8 mouse cellular contexts compared by ENCODE assay signal in the genomic region with DNA sequence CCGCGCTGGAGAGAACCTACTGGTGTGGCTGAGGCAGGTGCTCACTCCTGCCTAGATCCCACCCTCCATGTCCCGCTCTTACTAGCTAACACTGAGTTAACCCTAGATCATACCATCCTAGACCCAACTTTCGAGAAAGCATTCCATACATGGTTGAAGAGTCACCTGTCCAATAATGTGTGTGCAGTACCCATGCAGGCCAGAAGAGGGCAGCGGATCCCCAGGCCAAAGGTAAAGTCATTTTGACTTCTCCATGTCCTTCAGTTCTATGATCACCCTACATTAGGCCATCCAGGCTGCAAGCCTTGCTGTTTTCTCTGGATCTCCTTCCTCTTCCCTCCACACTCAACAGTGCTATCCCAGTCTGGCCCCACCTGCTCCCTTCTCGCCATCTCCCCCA. TPM values are rescaled to one million over a fixed set of nuclear protein-coding genes. Genes with fewer than 3 reads are reported as not detected.
DNase-seq lines count a peak whose midpoint lies in the region; ATAC-seq and TF ChIP-seq lines count a peak whose summit lies in the region.

No protein-coding gene starts in this region.

- DNase-seq in urinary bladder, adult 2 months (ENCODE audit: low spot score) = peak; percentile 46
- no peak for DNase-seq in urinary bladder, adult 18-20 months (ENCODE audit: low spot score in 2 of 2)
- peak; percentile 70 for DNase-seq in adrenal gland, postnatal 25 days
- peak; percentile 12 for DNase-seq in embryonic facial prominence, embryonic 14.5 days (ENCODE audit: low spot score)
- peak; percentile 67 for DNase-seq in kidney, adult 2 months
- DNase-seq in liver, postnatal 0 days = peak; percentile 80
- peak; percentile 59 for DNase-seq in retina, postnatal 7 days (ENCODE audit: low read depth, low spot score)
- DNase-seq in yolk sac, embryonic 10.5 days (ENCODE audit: low spot score) = peak; percentile 31

- 0 out of 2 replicates have a peak, but pooled peaks have one; percentile 10 for ATAC-seq in embryonic facial prominence, embryonic 14.5 days (ENCODE audit: low read depth)
- 0 out of 2 replicates have a peak, but pooled peaks have one; percentile 30 for ATAC-seq in liver, postnatal 0 days

- no peak overlapping the region for H3K4me3 ChIP-seq in embryonic facial prominence, embryonic 14.5 days (ENCODE audit: low read depth, low read length)
- H3K4me3 ChIP-seq in kidney, adult 2 months (ENCODE audit: insufficient read depth, low read depth, low read length) = no peak overlapping the region
- no peak overlapping the region for H3K4me3 ChIP-seq in liver, postnatal 0 days (ENCODE audit: low read depth, low read length)

- H3K4me2 ChIP-seq in embryonic facial prominence, embryonic 14.5 days (ENCODE audit: low read depth, low read length) = no peak overlapping the region
- 0 out of 2 replicates have a peak overlapping the region, but pooled peaks have one; percentile 14 for H3K4me2 ChIP-seq in liver, postnatal 0 days (ENCODE audit: low read depth, low read length)

- no peak overlapping the region for H3K9ac ChIP-seq in embryonic facial prominence, embryonic 14.5 days (ENCODE audit: low read depth, low read length)
- H3K9ac ChIP-seq in liver, postnatal 0 days (replicated peaks) = no peak overlapping the region

- no peaks in the 10 kb centered on the region for H3K9me3 ChIP-seq in embryonic facial prominence, embryonic 14.5 days (ENCODE audit: control insufficient read depth, low read length)
- H3K9me3 ChIP-seq in liver, postnatal 0 days (ENCODE audit: low read length) = 0 out of 2 replicates have a peak, but pooled peaks cover 3% of the 10 kb centered on the region

- no peak overlapping the region for H3K27ac ChIP-seq in embryonic facial prominence, embryonic 14.5 days (replicated peaks; ENCODE audit: low read depth, low read length)
- no peak overlapping the region for H3K27ac ChIP-seq in kidney, adult 2 months (ENCODE audit: insufficient read depth, low read depth, low read length)
- peak overlapping the region; percentile 61 for H3K27ac ChIP-seq in liver, postnatal 0 days (ENCODE audit: low read depth)

- H3K4me1 ChIP-seq in embryonic facial prominence, embryonic 14.5 days (ENCODE audit: control insufficient read depth, insufficient read depth, low read length) = no peaks in the 10 kb centered on the region
- H3K4me1 ChIP-seq in kidney, adult 2 months (ENCODE audit: control insufficient read depth, insufficient read depth, low read length) = no peaks in the 10 kb centered on the region
- H3K4me1 ChIP-seq in liver, postnatal 0 days (ENCODE audit: insufficient read depth) = no peaks in the 10 kb centered on the region; the same call in 1 of the 2 replicates

- WGBS in embryonic facial prominence, embryonic 14.5 days = 41% methylated on average over 6 of the region's 6 CpGs
- WGBS in kidney, adult 2 months = 51% methylated on average over 6 of the region's 6 CpGs
- WGBS in liver, postnatal 0 days (ENCODE audit: insufficient replicate concordance) = 55% methylated on average over 6 of the region's 6 CpGs

- TF ChIP-seq POLR2A in kidney, adult 2 months (IDR thresholded peaks at IDR 0.05; ENCODE audit: low read depth, low read length) = no peak

- H3K27me3 ChIP-seq in embryonic facial prominence, embryonic 14.5 days (replicated peaks; ENCODE audit: control insufficient read depth, insufficient read depth, low read length) = no peaks in the 10 kb centered on the region
- H3K27me3 ChIP-seq in kidney, adult 2 months (replicated peaks; ENCODE audit: control insufficient read depth, insufficient read depth, low read length) = no peaks in the 10 kb centered on the region
- no peaks in the 10 kb centered on the region for H3K27me3 ChIP-seq in liver, postnatal 0 days (ENCODE audit: insufficient read depth, low read length)

- no peaks in the 10 kb centered on the region for H3K36me3 ChIP-seq in embryonic facial prominence, embryonic 14.5 days (ENCODE audit: control insufficient read depth, insufficient read depth, low read length)
- H3K36me3 ChIP-seq in kidney, adult 2 months (ENCODE audit: control insufficient read depth, insufficient read depth, low read length) = no peaks in the 10 kb centered on the region
- no peaks in the 10 kb centered on the region for H3K36me3 ChIP-seq in liver, postnatal 0 days (replicated peaks; ENCODE audit: insufficient read depth, low read length)

- TF ChIP-seq CTCF in kidney, adult 2 months (conservative IDR thresholded peaks at IDR 0.05; ENCODE audit: insufficient read depth, insufficient read length, low read depth, low read length) = peak; percentile 87
- TF ChIP-seq CTCF in liver, postnatal 0 days (IDR thresholded peaks at IDR 0.05; ENCODE audit: low read depth) = peak; percentile 97

- no peak for TF ChIP-seq EP300 in liver, postnatal 0 days (IDR thresholded peaks at IDR 0.05; ENCODE audit: low read depth)

RNA-seq across cellular contexts. Expression of gene Padi4, which starts 14.9 kb away (rescaled TPM):
- 15.6 and 15.9 TPM in 2 replicates for polyA plus RNA-seq in urinary bladder, adult 2 months (2012; rRNA removed)
- total RNA-seq in adrenal gland, postnatal 25 days (2021) = 0.76 TPM in 1 of 2 replicates, not detected in the other
- 0.14 and 0.38 TPM in 2 replicates for polyA plus RNA-seq in embryonic facial prominence, embryonic 14.5 days (2014; fragmentation: Nextera tagmentation; extraction: Ambion mirVana)
- polyA plus RNA-seq in kidney, adult 2 months (2012; rRNA removed) = 0.38 and 0.44 TPM in 2 replicates
- polyA plus RNA-seq in liver, postnatal 0 days (2015; fragmentation: Nextera tagmentation; extraction: Ambion mirVana) = 3.6 and 4.5 TPM in 2 replicates

RNA-seq across cellular contexts. Expression of gene Padi3, which starts 21.5 kb away (rescaled TPM):
- 0.30 and 0.32 TPM in 2 replicates for polyA plus RNA-seq in urinary bladder, adult 2 months (2012; rRNA removed)
- not detected in 2 replicates for total RNA-seq in adrenal gland, postnatal 25 days (2021)
- 0.38 and 0.47 TPM in 2 replicates for polyA plus RNA-seq in embryonic facial prominence, embryonic 14.5 days (2014; fragmentation: Nextera tagmentation; extraction: Ambion mirVana)
- 0.03 TPM in 2 replicates for polyA plus RNA-seq in kidney, adult 2 months (2012; rRNA removed)
- 0.06 and 0.11 TPM in 2 replicates for polyA plus RNA-seq in liver, postnatal 0 days (2015; fragmentation: Nextera tagmentation; extraction: Ambion mirVana)

RNA-seq across cellular contexts. Expression of gene Padi6, which starts 46.5 kb away (rescaled TPM):
- not detected in 2 replicates for polyA plus RNA-seq in urinary bladder, adult 2 months (2012; rRNA removed)
- total RNA-seq in adrenal gland, postnatal 25 days (2021) = 0.15 TPM in 1 of 2 replicates, not detected in the other
- polyA plus RNA-seq in embryonic facial prominence, embryonic 14.5 days (2014; fragmentation: Nextera tagmentation; extraction: Ambion mirVana) = not detected in 2 replicates
- polyA plus RNA-seq in kidney, adult 2 months (2012; rRNA removed) = not detected in 2 replicates
- not detected in 2 replicates for polyA plus RNA-seq in liver, postnatal 0 days (2015; fragmentation: Nextera tagmentation; extraction: Ambion mirVana)

RNA-seq across cellular contexts. Expression of gene Padi1, which starts 56.6 kb away (rescaled TPM):
- polyA plus RNA-seq in urinary bladder, adult 2 months (2012; rRNA removed) = 1.0 and 1.2 TPM in 2 replicates
- not detected in 2 replicates for total RNA-seq in adrenal gland, postnatal 25 days (2021)
- 0.07 and 0.28 TPM in 2 replicates for polyA plus RNA-seq in embryonic facial prominence, embryonic 14.5 days (2014; fragmentation: Nextera tagmentation; extraction: Ambion mirVana)
- polyA plus RNA-seq in kidney, adult 2 months (2012; rRNA removed) = 0.13 and 0.23 TPM in 2 replicates
- polyA plus RNA-seq in liver, postnatal 0 days (2015; fragmentation: Nextera tagmentation; extraction: Ambion mirVana) = 0.02 TPM in 1 of 2 replicates, not detected in the other

Comparison
In these comparisons a context has a peak if more than half of its experiments do, and no peak if none do; other contexts are left out.
1. DNase-seq: peak in urinary bladder, adult 2 months (single experiment), adrenal gland, postnatal 25 days (single experiment), embryonic facial prominence, embryonic 14.5 days (single experiment), kidney, adult 2 months (single experiment), liver, postnatal 0 days (single experiment), retina, postnatal 7 days (single experiment) and yolk sac, embryonic 10.5 days (single experiment); none in urinary bladder, adult 18-20 months (0 of 2).